Mouse (Mus musculus) kidney, postnatal 0 days (tissue): ENCODE data around the gene H60c. TPM values are rescaled to one million over a fixed set of nuclear protein-coding genes. Genes with fewer than 3 reads are reported as not detected.

Source experiments
- ATAC-seq: fragments of 200-750 bp; cut with Nextera tagmentation; replicated peaks from 2 replicates; pipeline ENCODE4 v1.8.0; 2017; ENCODE audit warnings: low read depth, moderate number of reproducible peaks, moderate TSS enrichment, moderate library complexity; ENCODE audit not compliant: low FRiP score
- DNase-seq: peaks from one replicate; pipeline ENCODE4 v3.0.0-alpha.2; 2016; ENCODE audit warnings: low spot score
- H3K27ac ChIP-seq: fragments of 300-500 bp; sonication (generic); 2 replicates; pipeline ENCODE4 v1.5.1; 2014; ENCODE audit warnings: mild to moderate bottlenecking
- H3K27me3 ChIP-seq: fragments of 300-500 bp; sonication (generic); 2 replicates; pipeline ENCODE4 v1.6.1; 2014; ENCODE audit warnings: low read length, mixed read lengths; ENCODE audit not compliant: insufficient read depth
- H3K36me3 ChIP-seq: fragments of 300-500 bp; sonication (generic); 2 replicates; pipeline ENCODE4 v1.6.1; 2014; ENCODE audit warnings: low read length, mixed read lengths; ENCODE audit not compliant: insufficient read depth
- H3K4me1 ChIP-seq: fragments of 300-500 bp; sonication (generic); replicated peaks from 2 replicates; pipeline ENCODE4 v1.6.1; 2014; ENCODE audit warnings: antibody characterized with exemption, low read length, mixed read lengths; ENCODE audit not compliant: insufficient read depth
- H3K4me2 ChIP-seq: fragments of 300-500 bp; sonication (generic); 2 replicates; pipeline ENCODE4 v1.6.1; 2014; ENCODE audit warnings: mild to moderate bottlenecking, low read length, moderate library complexity, mixed read lengths
- H3K4me3 ChIP-seq: fragments of 300-500 bp; sonication (generic); replicated peaks from 2 replicates; pipeline ENCODE4 v1.5.1; 2014; ENCODE audit warnings: low read depth, low read length
- H3K9ac ChIP-seq: fragments of 300-500 bp; sonication (generic); 2 replicates; pipeline ENCODE4 v1.6.1; 2014; ENCODE audit warnings: low read depth, low read length
- H3K9me3 ChIP-seq: fragments of 300-500 bp; sonication (generic); replicated peaks from 2 replicates; pipeline ENCODE4 v1.6.1; 2016; ENCODE audit warnings: low read length, inconsistent platforms, mixed read lengths
- CTCF ChIP-seq: IDR thresholded peaks from 2 replicates; pipeline ENCODE4 v1.5.1; 2016; ENCODE audit warnings: antibody characterized with exemption, low read depth, mild to moderate bottlenecking, moderate library complexity
- WGBS: fragments of 180-500 bp; shearing (Covaris S2); extraction: QIAGEN DNeasy Blood & Tissue Kit; methylation state at CpG from one replicate; pipeline ENCODE4 v1.1.7; 2014; 5-methylcytosine and 5-hydroxymethylcytosine counted together
- polyA plus RNA-seq: library from polyadenylated mRNA; unstranded; fragments of >200 nt; fragmentation: Nextera tagmentation; extraction: Ambion mirVana; gene quantifications from 2 replicates; pipeline ENCODE4 v1.2.1, GENCODE M21; 2015

H60c gene
- polyA plus RNA-seq, 1 experiment from 2014 or later: 0.07 TPM

DNA sequence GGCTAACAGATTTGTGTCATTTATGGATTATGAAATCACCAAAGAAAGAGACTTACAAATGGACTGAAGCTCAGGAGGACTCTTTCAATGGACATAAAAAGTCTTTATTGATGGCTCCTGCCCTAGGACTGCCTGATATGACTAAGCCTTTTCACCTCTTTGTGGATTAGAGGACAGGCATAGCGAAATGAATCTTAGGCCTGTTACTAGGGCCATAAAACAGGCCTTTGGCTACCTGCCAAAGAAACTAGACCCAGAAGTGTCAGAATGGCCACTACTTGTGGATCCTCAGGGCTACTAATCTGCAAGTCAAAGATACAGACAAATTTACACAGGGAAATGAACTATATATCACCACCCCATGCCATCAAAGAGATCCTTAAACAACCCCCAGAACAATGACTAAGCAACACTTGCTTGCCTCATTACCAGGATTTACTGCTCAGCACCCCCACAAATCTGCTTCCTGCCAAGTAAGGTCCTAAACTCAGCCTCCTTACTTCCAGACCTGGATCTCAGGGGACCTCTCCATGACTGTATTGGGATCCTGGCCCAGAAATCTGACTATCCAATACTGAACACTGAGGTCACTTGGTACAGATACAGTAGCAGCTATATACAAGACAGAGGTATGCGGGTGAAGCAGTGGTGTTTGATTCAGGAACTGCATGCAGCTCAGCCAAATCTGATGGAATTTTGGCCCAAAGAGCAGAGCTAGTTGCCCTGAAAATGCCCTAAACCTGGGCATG, 39.0 kb downstream of the H60c start:
- peak; percentile 75 for DNase-seq
- no peak for TF ChIP-seq CTCF
- WGBS: 21% methylated on average over 2 of the region's 2 CpGs

More for the DNA sequence above, 39.0 kb downstream of the H60c start:
- peak; percentile 66 for ATAC-seq
- Histone ChIP-seq H3K9ac (no peak overlapping the region), H3K4me3 (no peak overlapping the region), H3K27me3 (no peaks in the 10 kb centered on the region), H3K36me3 (no peaks in the 10 kb centered on the region), H3K4me1 (0 out of 2 replicates have a peak, but pooled peaks cover 2% of the 10 kb centered on the region), H3K9me3 (no peaks in the 10 kb centered on the region), H3K27ac (no peak overlapping the region), H3K4me2 (no peak overlapping the region)

Other genes starting within 250 kb of the H60c start
- gene Ppp1r14c, start 98.3 kb upstream of the H60c start, polyA plus RNA-seq: 3.9 and 4.3 TPM in 2 replicates